Mouse (Mus musculus): ENCODE measurements at regions not wholly inside any gene's neighbourhood (a gene's known extent, or its start where the extent isn't known, plus 50 kb on each side); places are given as distances from the start of the nearest gene placed in this dataset.

DNA sequence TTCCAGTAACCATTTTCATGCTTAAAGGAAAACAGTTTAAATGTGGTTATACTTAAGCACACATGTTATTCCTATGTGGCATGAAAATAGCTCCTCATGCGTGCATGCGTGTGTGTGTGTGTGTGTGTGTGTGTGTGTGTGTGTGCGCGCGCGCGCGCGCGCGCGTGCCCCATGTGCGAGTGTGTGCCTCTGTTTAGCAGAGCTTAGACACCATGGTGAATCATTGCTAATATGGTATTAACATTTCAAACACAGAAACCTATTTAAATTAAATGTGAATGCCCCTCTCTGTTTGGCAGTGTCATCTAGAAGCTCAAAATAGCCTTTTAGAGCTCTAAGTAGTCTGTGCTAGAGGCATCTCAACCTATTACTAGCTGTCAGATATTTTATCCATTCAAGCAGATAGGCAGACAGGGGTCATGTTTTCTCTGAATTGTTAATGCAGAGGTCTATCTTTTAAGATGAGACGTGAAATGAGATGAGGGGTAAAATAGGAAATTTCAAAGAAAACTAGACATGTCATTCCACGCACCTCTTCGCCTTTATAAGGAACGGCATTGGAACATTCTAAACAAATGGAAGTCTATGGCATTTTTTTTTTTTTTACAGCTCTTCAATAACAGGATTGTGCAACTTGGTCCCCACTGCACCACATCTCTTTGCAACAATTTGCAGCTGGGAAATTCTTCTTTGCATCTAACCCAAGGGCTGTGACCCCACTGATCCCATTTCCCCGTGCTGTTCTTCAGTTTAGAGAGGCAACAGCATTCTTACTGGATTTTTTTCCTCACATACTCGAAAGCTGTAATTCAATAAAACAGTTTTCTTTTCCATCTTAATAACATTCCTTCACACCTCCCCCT is 51.9 kb upstream of the Tiparp start:
- TF ChIP-seq CTCF (conservative IDR thresholded peaks at IDR 0.05; ENCODE audit: insufficient read depth, insufficient read length, low read depth, low read length), result no peak
- TF ChIP-seq POLR2A (IDR thresholded peaks at IDR 0.05; ENCODE audit: low read depth, low read length), result no peak

All from kidney, adult 2 months (tissue).